Mouse (Mus musculus) cerebellum, adult 11-12 months (tissue): ENCODE results near the gene Tfr2.
"Not testable (repeated sequence)": the region's sequence is repeated elsewhere in the genome, so short reads cannot be mapped to it uniquely, and the experiment has no call there.

Source experiments
- DNase-seq: peaks from one replicate; pipeline ENCODE4 v3.0.0; 2022

Tfr2 gene

DNA sequence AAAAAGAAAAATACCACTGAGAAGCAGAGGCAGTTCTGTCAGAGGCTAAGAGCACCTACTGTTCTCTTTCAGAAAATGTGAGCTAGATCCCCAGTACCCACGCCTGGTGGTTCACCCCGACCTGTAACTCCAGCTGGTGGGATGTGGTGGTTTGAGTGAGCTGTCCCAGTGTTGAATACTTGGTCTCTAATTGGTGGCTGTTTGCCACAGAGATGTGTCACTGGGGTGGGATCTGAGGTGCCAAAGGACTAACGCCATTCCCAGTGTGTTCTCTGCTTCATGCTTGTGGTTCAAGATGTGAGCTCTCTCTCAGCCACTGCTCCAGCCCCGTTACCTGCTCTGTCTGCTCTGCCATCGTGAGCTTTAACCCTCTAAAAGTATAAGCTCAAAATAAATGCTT lies 20.9 kb downstream of the Tfr2 start:
- no peak for DNase-seq

DNA sequence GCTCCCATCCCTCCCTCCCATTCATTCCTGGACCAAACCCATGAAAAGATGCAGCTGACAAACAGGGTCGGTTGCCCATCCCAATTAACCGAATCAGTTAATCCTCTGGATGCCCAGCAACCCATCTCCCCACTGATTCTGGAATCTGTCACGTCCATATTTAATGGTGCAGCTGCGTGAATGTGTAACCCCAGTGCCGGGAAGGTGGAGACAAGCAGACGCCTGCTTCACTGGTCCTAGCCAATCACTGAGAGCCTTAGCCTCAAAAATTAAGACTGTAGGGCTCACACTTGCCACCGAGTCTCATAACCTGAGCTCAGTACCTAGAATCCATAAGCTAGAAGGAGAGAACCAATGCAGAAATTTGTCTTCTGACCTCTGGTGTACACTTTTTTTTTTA lies 26.3 kb downstream of the Tfr2 start:
- DNase-seq: no peak

DNA sequence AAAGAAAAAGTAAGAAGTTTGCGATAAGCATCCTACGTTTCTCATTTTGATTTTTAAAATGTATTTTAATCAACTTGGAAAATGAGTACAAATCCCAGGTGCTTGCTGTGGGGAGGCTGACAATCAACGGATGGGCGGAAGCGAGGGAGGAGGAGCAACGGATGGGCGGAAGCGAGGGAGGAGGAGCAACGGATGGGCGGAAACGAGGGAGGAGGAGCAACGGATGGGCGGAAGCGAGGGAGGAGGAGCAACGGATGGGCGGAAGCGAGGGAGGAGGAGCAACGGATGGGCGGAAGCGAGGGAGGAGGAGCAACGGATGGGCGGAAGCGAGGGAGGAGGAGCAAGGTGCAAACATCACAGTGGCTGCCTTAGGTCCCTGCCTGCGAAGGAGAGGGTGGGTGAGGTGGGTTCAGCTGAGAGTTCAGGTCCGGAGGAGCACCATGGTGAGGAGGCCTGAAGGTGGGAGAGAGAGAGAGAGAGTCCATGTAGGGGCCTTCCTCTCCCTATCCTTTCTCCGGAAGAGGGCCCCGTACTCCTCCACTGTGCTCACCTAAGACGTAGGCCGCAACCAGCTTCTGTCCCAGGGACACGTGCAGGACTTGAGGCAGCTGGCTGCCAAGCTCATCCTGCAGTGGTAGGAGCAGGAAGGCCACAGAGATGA lies 27.1 kb downstream of the Tfr2 start:
- no peak for DNase-seq

DNA sequence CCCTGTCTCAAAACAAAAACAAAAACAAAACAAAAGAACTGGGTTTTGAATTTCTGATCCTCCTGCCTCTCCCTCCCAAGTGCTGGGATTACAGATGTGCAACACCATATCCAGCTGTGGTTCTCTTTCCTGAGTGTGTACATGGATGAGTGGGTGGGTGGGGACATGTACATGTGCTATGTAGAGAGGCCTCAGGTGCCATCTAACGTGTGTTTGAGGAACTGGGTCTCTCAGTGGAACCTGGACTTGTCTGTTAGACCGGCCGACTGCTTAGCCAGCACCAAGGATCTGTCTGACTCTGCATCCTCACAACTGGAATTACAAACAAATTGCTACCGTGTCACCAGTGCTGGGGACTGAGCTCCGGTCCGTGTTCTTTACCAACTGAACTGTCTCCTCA lies 28.0 kb downstream of the Tfr2 start:
- DNase-seq: no peak

DNA sequence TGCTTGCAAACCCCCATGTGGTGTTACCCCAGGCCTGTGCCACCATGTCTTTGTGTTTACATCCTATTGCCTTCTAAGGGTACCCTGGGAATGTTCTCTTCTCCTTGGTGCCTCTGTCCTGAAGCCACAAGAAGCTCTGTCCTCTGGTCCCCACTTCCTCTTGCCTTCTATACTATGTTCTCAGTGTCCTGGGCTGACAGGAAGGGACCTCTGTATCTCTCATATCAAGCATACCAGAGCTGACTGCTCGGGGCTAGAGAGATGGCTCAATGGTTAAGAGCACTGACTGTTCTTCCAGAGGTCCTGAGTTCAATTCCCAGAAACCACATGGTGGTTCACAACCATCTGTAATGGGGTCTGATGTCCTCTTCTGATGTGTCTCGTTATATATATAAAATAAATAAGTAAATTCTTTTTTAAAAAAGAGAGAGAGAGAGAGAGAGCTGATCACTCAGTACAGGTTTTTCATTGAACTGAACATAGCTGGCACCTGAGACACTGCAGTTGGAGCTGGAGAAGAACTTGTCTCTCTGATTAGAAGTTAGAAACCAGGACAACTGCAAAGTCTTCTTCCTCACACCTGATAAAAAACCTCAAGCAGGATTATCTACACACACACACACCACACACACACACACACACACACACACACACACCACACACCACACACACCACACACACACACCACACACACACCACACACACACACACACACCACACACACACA lies 28.6 kb downstream of the Tfr2 start:
- DNase-seq: no peak

DNA sequence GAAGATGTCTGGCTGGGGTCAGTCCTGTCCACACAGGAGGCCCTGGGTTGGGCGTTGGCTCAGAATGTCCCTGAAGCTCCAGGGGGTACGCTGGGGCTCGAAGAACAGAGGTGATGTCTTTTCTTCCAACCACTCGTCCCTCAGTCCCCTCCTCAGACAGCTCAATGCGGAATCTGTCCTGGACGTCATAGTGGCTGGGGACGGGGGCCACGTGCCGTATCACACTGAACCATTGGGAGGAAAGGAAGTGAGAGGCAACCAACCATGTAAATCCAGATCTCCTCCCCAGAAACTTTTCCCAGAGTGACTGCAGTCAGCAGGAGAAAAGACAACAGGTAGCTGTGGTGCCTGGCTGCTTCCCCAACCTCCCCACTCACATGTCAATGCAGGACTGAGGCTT lies 30.0 kb downstream of the Tfr2 start:
- peak; percentile 54 for DNase-seq

DNA sequence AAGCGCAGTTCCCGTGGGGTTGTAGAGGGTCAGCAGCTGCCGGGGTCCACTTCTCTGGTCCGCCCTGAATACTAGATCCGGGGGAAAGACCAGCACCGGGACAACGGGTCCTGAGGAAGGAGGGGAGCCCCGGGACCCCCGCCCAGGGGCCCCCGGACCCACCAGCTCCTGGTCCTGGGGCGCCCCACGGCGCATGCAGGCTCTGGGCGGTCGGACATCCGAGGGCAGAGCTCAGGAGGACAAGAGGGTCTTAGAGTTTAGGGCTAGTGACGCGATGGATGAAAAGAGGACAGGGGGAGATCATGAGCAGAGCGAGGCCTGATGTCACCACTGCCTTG lies 30.6 kb downstream of the Tfr2 start:
- no peak for DNase-seq

DNA sequence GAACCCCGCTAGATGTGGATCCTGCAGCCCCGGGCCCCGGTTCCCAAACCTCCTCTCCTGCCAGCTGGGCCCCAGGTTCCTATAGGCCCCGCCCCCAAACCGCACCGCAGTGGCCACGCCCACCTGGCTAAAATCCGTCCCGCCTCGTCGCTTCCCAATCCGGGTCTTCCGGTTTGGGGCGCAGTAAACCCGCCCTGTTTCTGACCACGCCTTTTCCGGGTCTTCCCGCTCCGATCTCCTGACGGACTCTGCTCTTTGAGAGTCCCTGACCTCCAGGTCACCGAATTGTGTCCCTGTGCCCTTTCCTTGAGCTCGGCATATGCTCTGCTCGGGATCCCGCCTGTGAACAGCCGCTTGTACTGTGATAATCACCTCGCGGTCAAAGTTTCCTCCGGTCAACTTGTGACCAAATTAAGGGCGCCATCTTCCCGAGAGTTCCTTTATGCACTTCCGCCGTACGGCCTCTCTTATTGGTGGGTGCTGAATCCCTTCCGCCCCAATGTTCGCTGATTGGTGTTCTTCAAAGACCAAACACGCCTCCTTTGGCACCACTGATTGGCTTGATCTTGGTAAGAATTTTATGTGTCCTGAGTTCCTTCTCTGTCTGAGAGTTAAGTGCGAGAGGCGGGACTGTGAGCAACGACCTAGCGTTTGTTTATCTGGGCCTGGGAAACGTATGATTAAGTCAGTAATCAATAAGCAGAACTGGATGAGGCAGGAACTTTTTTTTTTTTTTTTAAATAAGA lies 31.2 kb downstream of the Tfr2 start, which contains the start of gene Mospd3:
Gene Mospd3 (minus strand): TSS at position 440 of the 746 bp plus-strand sequence.
- peak; percentile 94 for DNase-seq

DNA sequence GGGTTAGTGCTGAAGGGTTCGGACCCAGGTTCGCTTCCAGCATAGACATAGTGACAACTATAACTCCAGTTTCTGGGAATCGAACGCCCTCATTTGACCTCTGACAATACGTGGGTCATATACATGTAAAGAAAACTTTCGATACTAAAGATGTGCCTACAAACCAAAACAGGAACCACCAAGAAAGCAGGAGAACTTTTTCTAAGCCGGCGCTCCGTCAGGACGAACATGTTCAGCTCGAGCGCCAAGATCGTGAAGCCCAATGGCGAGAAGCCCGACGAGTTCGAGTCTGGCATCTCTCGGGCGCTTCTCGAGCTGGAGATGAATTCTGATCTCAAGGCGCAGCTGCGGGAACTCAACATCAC lies 31.7 kb downstream of the Tfr2 start:
- DNase-seq: no peak

DNA sequence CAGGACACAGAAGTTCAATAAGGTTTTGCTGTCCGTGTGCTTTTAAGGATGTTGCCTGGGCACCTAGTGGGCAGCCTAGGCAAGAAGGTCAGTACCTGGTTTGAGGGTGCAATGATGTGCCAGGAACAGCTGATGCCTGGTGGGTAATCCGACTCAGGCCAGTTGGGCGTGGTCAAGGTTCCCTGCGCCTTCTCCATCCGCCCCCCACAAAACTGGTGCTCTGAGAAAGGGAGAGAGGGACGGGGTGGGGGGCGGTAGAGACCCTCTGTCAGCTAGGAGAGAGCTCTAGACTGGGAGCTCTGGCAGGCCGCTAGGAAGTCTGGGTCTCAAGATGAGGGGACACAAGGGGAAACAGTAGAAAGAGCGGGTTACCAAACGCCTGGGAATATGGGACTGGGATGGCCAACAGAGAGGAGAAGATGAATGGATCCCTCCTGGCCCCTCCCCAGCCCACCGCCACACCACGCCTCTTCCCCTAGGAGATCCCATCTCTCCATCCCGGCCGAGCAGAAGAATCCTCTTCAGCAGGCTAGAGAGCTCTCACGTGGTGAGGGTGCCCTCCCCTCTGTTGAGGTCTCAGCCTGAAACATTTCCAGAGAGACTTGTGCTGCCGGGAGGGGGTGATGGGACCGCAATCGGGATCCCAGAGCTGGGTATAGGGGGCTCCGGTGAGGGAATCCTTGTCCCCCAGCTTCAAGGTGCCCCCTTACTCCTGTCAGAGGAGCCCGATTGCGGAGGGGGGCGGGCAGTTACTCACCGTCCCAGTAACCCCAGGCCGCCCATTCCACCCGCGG lies 38.4 kb downstream of the Tfr2 start:
- no peak for DNase-seq

DNA sequence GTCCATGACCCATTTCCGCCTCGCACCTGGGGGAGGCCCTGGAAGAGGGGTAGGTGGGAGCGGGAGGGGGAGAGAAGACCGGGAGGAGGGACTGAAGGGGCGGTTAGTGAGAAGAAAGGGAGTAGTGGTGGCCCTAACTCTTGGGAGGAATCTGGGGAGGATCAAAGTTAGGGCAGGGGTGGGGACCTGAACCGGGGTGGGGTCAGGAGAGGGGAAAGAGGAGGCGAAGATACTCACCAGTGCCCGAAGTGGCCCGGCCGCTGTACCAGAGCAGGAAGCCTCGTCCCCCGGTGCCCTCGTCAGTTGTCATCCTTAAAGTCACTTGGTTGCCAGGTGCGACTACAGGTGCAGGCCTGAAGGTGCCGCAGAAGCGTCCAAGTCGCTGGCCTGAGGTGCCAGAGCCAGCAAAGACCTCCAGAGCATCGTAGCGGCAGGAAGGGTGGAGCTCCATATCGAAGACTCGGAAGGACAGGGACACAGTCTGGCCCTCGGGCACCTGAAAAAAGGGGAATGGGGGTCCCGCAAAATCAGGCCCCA lies 39.1 kb downstream of the Tfr2 start:
- no peak for DNase-seq

DNA sequence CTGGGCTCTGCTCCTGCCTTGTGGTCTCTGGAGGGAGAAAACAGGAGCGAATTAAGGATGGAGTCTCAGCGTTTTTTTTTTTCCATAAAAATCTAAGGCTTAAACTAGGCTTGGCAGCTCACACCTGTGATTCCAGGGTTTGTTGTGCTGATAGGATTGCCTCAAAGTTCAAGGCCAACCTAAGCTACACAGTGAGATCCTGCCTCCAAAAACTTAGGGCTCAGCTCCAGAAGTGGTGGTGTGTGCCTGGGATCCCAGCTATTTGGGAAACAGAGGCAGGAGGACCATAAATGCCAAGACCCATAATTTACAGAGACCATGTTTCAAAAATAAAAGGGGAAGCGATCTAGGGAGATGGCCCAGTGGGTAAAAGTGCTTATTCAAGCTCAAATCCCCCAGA lies 39.7 kb downstream of the Tfr2 start:
- DNase-seq: no peak

DNA sequence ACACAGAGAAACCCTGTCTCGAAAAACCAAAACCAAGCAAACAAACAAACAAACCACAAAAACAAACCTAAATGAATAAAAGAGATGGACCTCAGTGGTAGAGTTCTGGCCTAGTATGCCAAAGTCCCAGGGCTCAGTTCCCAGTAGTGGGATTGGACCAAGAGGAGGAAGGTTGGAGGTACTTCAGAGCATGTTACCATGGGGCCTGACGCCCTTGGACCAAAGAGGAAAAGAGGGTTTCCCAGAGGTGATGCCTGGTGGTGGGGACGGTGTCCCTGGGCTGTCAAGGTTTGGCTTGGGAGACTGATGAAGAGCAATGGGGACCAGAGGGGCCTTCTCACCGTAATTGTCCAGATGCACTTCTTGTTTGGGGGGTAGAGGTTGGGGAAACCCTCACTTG lies 40.4 kb downstream of the Tfr2 start:
- DNase-seq: no peak

DNA sequence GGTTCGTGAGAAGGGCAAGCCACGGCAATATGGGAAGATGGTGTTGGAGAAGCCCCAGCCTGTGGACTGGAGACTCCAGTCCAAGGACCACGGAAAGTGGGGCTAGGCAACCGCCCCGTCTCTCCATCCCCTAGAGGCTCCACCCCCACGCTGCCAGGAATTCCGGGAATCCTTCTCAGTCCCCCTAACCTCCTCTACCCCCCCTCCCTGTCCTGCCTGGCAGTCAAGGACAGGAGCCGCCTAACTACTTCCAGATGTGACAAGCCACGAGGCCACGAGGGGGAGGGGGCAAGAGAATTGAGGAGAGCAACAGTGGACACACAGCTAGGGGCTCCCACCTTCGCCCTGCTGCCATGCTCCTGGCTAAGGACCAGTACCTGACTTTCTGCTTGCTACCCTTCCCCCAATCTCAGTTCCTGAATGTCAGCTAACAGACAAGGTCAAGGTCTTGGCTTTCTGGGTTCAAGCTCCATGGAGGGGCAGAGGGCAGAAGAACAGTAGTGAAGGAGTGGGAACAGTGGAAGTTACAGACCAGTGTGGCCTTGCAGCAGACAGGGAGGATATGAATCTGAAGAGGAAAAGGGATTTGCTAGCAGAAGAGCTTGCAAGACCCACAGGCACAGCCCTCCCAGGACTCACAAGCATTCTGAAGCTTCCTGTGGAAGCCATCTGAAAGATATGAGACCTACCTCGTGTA lies 41.1 kb downstream of the Tfr2 start:
- no peak for DNase-seq

DNA sequence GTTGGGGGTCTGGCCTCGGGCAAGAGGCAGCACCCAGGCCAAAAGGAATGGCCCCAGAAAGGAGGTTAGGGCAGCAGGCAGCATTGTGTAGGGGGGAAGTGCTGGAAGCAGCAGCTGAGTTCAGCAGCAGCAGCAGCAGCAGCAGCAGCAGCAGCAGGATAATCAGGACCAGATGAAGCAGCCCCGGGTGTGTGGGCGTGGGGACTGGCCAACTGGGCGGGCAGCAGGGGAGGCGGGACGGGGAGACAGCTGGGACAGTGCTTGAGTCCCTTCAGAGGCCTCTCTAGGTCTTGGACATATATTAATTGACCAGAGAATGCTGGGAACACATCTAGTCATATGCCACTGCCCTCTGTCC lies 41.6 kb downstream of the Tfr2 start:
- DNase-seq: no peak

DNA sequence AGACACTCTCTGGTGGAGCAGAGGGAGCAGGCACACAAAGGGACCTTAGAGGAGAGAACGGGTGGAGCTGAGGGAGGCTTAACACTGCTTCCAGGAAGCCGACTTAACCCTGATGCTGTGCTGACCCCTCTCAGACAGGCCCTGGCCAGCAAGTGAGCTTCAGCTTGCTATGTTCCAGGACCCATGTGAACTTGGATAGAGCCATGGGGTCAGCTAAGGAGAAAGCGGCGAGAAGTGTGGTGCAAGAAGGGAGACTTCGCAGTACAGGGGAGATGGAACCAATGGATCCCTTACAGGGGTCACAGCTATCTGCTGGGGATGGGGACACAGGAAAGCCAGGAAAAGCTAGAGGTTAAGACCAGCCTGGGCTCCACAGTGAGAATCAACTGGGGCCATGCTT lies 43.4 kb downstream of the Tfr2 start:
- DNase-seq: no peak

DNA sequence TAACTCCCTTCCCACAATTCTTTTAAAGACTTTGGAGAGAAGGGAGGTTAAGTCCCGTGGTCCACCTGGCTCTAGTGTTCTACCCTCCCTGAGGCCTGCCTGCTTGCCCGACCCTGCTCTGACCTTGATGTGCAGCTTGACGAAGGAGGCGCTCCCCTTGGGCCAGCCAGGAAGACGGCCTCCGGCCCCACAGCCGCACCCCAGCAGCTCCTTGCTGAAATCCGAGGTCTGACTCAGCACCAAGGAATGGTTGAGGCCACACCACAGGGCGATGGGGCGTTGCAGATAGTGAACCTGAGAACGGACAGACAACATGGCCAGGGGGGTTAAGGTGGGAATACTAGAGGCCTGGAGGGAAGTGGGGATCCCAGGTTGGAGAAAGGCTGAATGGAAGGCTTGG lies 43.9 kb downstream of the Tfr2 start, which contains the start of gene Pcolce:
Gene Pcolce (minus strand): TSS at position 235 of the 400 bp plus-strand sequence.
- DNase-seq: no peak

DNA sequence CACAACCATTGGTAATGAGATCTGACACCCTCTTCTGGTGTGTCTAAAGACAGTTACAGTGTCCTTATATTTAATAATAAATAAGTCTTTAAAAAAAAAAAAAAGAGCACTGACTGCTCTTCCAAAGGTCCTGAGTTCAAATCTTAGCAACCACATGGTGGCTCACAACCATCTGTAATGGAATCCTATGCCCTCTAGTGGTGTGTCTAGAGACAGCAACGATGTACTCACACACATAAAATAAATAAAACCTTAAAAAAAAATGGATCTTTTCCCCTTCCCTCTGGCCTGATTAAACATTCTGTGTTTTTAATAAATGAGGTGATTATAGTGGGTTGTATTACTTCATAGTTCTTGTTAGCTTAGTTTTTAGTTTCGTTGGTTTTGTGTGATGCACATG lies 45.3 kb downstream of the Tfr2 start:
- not testable (repeated sequence) for DNase-seq

DNA sequence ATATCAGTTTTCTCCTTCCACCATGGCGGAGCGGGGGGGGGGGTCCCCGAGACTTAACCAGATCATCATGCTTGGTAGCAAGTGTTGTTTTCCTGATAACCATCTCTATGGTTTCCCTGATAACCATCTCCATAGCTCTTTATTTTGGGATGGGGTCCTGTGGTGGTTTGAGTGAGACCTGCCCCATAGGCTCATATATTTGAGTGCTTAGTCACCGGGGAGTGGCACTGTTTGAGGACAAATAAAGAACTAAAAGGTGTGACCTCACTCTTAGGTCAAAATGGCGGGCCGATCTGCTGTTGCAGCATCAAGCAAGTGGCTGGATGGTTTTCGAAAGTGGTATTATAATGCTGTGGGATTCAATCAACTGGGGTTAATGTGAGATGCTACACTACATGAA lies 45.7 kb downstream of the Tfr2 start:
- DNase-seq: no peak

DNA sequence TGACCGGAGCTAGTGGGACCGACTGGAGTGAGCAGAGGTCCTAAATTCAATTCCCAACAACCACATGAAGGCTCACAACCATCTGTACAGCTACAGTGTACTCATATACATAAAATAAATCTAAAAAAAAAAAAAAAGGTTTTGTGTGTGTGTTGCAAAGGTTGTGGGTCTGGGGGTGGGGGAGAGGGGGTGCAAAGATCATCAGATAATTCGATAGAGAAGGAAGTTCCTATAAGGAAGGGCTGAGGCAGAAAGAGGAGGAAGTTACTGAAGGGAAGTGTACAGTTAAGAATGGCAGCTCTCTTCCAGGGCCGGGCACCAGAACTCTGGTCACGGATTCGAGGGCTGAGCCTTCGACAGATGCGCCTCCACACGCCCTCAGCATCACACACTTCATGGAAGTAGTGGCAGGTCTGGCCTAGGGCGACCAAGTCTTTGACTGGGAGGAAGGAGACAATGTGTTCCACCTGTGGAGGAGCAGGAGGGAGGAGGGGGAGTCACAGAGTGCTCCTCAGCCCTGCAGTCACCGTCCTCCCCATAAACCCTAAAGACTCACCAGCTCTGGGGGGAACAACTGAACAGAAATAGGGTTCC lies 54.4 kb downstream of the Tfr2 start:
- no peak for DNase-seq

DNA sequence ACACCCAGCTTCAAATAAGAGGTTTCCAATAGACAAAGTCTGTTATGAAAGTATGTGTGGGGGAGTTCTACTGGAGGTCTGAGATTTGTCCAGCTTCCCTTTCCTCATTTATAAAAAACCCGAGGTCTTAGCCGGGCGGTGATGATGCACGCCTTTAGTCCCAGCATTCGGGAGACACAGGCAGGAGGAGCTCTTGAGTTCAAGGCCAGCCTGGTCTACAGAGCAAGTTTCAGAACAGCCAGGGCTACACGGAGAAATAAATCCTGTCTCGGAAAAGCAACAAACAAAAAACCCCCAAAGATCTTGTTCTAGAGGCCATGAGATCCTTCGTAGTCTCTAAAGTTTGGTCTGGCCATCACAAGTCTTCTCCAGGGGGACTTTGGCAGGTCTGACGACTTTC lies 58.4 kb downstream of the Tfr2 start:
- DNase-seq: no peak
